Mouse (Mus musculus) layer of hippocampus, postnatal 10 days (tissue): Measurements from ENCODE around the gene Ccdc184. TPM values are rescaled to one million over a fixed set of nuclear protein-coding genes. Genes with fewer than 3 reads are reported as not detected.

Source experiments
- DNase-seq, 2 experiments: peaks; one replicate each; pipeline ENCODE4 v3.0.0; 2021; ENCODE audit warnings: low spot score in 2 of 2
- long read RNA-seq: library from polyadenylated mRNA; stranded (forward); transcript quantifications from one replicate; pipeline ENCODE4 v2.0.0, GENCODE M21; 2023
- total RNA-seq, 2 experiments: library from RNA; stranded (reverse); gene quantifications; 2 replicates each; pipeline ENCODE4 v1.2.3; 2021

Ccdc184 gene
- total RNA-seq, result 10 to 100 TPM; 31.3 to 32.1 TPM
- long read RNA-seq, transcript Ccdc184-201 (1 exons, 2,977 nt), result major isoform, 63 of 63 reads
- long read RNA-seq, partial matches to known transcripts, result 0 of 63 reads
- long read RNA-seq, other reads (novel, unspliced or antisense), result 0 of 63 reads

- peak in 1 of 2 experiments; percentile 27 for DNase-seq
Measured at GRCm38 (mm10) chr15:98166963-98167644, at the start of gene Ccdc184. Ccdc184 (plus strand) TSS chr15:98167158.

GRCm38 (mm10) chr15:98119363-98119762 is 47.6 kb upstream of the Ccdc184 start:
- DNase-seq, result no peak

DNA sequence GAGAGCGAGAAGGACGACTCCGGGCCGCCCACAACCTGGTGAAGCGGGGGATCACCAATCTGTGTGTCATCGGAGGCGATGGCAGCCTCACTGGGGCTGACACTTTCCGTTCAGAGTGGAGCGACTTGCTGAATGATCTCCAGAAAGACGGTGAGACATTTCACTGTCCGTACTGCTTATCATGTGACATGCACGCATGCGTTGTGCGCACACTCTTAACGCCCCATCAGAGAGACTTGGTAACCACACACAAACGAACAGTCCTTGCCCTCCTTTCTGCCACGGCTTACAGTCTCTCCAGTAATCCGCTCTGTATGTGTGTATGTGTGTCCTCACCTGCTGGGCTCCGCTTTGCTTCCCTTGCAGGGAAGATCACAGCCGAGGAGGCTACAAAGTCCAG is 46.1 kb upstream of the Ccdc184 start:
- no peak for DNase-seq

- no peak for DNase-seq
Measured at GRCm38 (mm10) chr15:98131001-98131400, 36.0 kb upstream of the Ccdc184 start.

- no peak for DNase-seq
Measured at GRCm38 (mm10) chr15:98131451-98131850, 35.5 kb upstream of the Ccdc184 start.

- no peak for DNase-seq
Measured at GRCm38 (mm10) chr15:98131942-98132655, 34.9 kb upstream of the Ccdc184 start.

GRCm38 (mm10) chr15:98133471-98133870 is 33.5 kb upstream of the Ccdc184 start:
- DNase-seq, result no peak

DNA sequence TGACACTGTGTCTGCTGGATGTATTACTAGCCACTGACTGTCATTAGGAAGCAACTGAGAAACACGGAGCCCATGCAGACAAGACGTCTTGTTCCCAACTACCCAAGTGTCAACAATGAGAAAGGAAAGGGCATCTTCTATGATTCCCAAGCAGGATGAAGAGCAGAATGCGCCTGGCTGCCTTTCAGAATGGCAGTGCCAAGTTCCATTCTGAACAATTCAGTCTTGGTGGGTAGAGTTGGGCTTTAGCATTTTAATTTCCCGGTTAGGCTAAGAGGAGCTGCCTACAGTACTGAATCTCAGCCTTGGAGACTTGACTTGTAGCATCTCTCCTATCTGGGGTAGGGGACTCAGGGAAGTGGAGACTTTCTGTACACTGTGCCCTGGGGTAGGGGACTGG is 32.9 kb upstream of the Ccdc184 start:
- peak; percentile 45 to 48 for DNase-seq

DNA sequence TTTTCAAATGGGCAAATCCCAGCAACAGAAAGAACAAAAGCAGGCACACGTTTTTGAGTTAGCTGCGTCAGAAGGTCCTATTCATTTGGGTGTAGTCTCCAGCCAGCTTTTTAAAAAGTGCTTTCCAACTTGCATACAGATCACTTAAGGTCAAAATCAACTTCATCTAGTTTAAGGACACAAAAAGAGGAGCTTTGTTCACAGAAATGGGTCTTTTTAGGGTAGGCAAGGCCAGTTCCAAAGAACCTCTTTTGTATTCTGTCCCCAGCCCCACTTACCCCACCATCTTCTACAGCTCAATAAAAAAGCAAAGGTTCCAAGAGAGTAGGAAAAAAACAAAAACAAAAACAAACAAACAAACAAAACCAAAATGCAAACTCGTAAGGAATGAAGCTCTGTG is 32.3 kb upstream of the Ccdc184 start:
- no peak for DNase-seq

GRCm38 (mm10) chr15:98135671-98136070 is 31.3 kb upstream of the Ccdc184 start:
- DNase-seq, result no peak

DNA sequence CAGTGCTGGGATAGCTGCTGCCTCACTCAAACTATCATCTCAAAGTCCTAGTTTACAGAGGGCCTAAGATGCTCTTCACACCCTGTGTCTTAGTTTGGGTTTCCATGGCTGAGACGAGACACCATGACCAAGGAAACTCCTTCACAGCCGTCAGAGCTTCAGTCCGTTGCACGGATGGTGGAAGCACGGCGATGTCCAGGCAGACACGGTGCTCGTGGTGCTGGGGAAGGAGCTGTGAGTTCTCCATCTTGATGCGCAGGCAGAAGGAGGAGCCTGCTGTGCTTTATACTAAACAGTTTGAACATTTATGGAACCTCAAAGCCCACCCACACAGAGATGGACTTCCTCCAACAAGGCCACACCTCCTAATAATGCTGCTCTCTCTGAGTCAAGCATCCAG is 30.1 kb upstream of the Ccdc184 start:
- DNase-seq, result no peak

GRCm38 (mm10) chr15:98139763-98140162 is 27.2 kb upstream of the Ccdc184 start:
- no peak for DNase-seq

DNA sequence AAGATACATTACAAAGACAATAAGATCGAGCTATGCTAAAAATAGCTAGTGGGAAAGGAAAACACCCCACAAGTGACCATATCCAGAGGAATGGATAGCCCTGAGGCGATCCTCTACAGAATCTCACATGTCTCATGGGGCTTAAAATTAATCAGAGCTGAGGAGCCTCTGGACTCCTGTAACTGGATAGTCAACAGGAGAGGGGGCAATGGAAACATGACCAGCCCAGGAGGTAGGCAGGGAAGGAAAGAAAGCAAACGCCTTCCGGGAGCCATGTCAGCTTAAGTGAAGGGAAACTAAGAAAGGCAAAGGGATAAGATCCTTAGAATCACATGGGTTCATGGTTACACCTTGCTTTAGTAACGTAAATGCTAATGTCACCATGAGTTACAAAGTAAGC is 26.1 kb upstream of the Ccdc184 start:
- DNase-seq, result no peak

- no peak for DNase-seq
Measured at GRCm38 (mm10) chr15:98142515-98142914, 24.4 kb upstream of the Ccdc184 start.

GRCm38 (mm10) chr15:98144861-98145507 is 22.0 kb upstream of the Ccdc184 start:
- no peak for DNase-seq

- peak; percentile 93 to 95 for DNase-seq
Measured at GRCm38 (mm10) chr15:98145559-98146181, 21.3 kb upstream of the Ccdc184 start.

DNA sequence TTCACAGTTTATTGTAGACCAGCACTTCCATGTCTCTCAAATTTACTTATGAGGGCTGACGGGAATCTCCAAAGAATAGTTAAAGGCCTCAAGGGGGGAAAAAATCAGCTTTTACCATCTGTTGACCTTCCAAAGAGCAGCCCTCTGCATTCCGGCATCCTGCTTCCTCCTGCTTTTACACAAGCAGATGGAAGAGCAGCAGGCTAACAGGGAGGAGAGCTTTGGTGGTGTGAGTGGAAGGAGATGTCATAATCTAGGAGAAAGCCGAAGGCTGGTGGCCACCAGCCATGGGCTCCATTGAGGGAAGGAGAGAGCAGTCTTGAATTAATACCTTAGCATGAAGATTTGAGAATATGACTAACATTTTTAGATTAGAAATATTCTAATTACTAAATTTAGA is 18.6 kb upstream of the Ccdc184 start:
- DNase-seq, result no peak

GRCm38 (mm10) chr15:98149166-98149602 is 17.8 kb upstream of the Ccdc184 start:
- DNase-seq, result no peak

- DNase-seq, result no peak
Measured at GRCm38 (mm10) chr15:98152916-98153315, 14.0 kb upstream of the Ccdc184 start.

GRCm38 (mm10) chr15:98153625-98154024 is 13.3 kb upstream of the Ccdc184 start:
- no peak for DNase-seq

- no peak for DNase-seq
Measured at GRCm38 (mm10) chr15:98154146-98154545, 12.8 kb upstream of the Ccdc184 start.

DNA sequence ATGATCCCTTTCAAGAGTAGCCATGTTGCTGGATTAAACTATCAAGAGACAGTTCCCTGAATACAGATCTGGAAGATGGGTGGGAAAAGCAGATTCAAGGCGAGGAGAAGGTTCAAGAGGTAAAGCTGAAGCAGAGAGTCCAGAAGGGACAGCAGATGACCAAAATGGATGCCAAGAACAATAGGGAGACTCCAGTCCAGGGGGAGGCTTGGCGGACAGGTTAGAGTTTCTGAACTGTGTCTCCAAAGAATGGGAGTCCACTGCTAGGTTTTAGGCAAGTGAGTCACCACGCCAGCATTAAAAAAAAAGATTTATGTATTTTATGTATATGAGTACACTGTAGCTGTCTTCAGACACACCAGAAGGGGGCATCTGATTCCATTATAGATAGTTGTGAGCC is 12.3 kb upstream of the Ccdc184 start:
- DNase-seq, result no peak
